Mouse (Mus musculus) CH12F3 (cell line): ENCODE results near the gene Cbln3.

Experiments used
- in situ Hi-C: fragments of 300-500 bp; cut with MboI; formaldehyde crosslinking; loops from 2 replicates; pipeline ENCODE4 v1.14.3; 2020; ENCODE audit warnings: low sequenced_read_pairs

The Cbln3 gene

GRCm38 (mm10) chr14:55884166-55884565 is at the start of gene Cbln3:
Gene Cbln3, minus strand, starts transcription at chr14:55884392.
- in situ Hi-C loops = no loop called here

GRCm38 (mm10) chr14:55933586-55933985 is 49.4 kb upstream of the Cbln3 start:
- in situ Hi-C loops = no loop called here

- in situ Hi-C loops = loop anchor here (10.0 kb wide), 1 partner anchor 115 kb away; no protein-coding TSS in a partner anchor
Observed at GRCm38 (mm10) chr14:55929263-55929997, 45.2 kb upstream of the Cbln3 start.

- in situ Hi-C loops = loop anchor here (10.0 kb wide), 1 partner anchor 112 kb away; no protein-coding TSS in a partner anchor
Observed at GRCm38 (mm10) chr14:55926847-55927246, 42.7 kb upstream of the Cbln3 start.

- in situ Hi-C loops = loop anchor here (10.0 kb wide), 1 partner anchor 108 kb away; no protein-coding TSS in a partner anchor
Observed at GRCm38 (mm10) chr14:55922475-55923232, 38.5 kb upstream of the Cbln3 start.

GRCm38 (mm10) chr14:55918240-55919082 is 34.3 kb upstream of the Cbln3 start:
- in situ Hi-C loops = loop anchor here (5.0 kb wide), 1 partner anchor 41 kb away; no protein-coding TSS in a partner anchor

GRCm38 (mm10) chr14:55913406-55913805 is 29.2 kb upstream of the Cbln3 start:
- in situ Hi-C loops = no loop called here

- in situ Hi-C loops = no loop called here
Observed at GRCm38 (mm10) chr14:55905518-55905917, 21.3 kb upstream of the Cbln3 start.

GRCm38 (mm10) chr14:55900414-55900755 is 16.2 kb upstream of the Cbln3 start:
- in situ Hi-C loops = no loop called here

GRCm38 (mm10) chr14:55899701-55900413 is 15.7 kb upstream of the Cbln3 start, which contains the start of gene Sdr39u1:
Gene Sdr39u1, minus strand, starts transcription at chr14:55900293.
- in situ Hi-C loops = no loop called here

- in situ Hi-C loops = no loop called here
Observed at GRCm38 (mm10) chr14:55898947-55899346, 14.8 kb upstream of the Cbln3 start.

GRCm38 (mm10) chr14:55897671-55898070 is 13.5 kb upstream of the Cbln3 start:
- in situ Hi-C loops = no loop called here

- in situ Hi-C loops = no loop called here
Observed at GRCm38 (mm10) chr14:55886571-55887382, 2.6 kb upstream of the Cbln3 start.

GRCm38 (mm10) chr14:55885791-55886271 is 1.6 kb upstream of the Cbln3 start:
- in situ Hi-C loops = no loop called here

- in situ Hi-C loops = no loop called here
Observed at GRCm38 (mm10) chr14:55885114-55885790, 1.1 kb upstream of the Cbln3 start.

- in situ Hi-C loops = no loop called here
Observed at GRCm38 (mm10) chr14:55884713-55885113, 521 bp upstream of the Cbln3 start, which contains the start of gene Khnyn. Gene Khnyn, plus strand, starts transcription at chr14:55884947.

- in situ Hi-C loops = no loop called here
Observed at GRCm38 (mm10) chr14:55883663-55884062, 529 bp downstream of the Cbln3 start.

GRCm38 (mm10) chr14:55883149-55883661 is 987 bp downstream of the Cbln3 start:
- in situ Hi-C loops = no loop called here
